Mouse (Mus musculus): ENCODE data around the gene Spsb1. TPM values are rescaled to one million over a fixed set of nuclear protein-coding genes. Genes with fewer than 3 reads are reported as not detected.

The Spsb1 gene
- polyA plus RNA-seq, 1 experiment from 2014 or later, result 26.5 TPM

DNA sequence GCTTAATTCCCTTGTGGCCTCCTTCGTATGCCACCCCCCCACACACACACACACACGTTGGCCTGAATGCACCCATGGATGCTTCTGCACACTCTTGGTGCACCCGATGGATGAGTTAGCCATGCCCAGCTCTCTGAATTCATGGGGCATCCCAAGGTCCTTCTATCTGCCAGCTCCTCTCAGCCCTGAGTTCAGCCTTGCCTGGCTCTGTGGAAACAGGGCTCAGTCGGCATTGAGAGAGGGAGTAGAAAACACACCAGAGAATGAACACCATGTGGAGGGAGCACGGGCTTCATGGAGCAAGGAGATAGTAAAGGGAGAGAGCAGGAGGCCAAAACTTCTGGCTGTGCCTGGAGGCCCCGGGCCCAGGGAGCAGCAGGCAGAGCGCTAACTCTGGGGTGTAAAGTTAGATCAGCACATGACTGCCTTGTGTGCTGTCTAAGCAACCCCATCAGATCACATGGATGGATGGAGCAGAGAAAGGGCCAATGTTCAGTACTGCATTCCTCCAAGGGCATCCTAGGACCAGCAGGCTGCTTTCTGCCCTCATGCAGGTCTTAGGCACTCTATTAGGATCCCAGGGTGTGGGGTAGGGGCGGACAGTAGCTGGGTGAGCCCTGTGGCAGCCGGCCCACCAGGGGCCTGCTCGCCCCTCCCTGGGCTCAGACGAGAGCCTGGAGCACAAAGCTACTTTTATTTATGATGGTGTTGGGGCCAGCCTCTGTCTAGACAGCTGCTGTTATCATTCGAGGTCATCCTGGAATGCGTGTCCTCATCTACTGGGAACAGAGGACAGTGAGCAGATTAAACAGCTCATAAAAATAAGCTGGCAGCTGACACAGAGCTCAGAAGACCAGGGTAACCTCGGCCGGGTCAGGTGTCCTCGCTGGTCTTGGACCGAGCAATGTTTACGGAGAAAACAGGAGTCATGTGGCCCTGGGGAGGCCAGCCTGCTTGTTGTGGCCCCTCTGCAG, 68.3 kb downstream of the Spsb1 start:
- no peak for TF ChIP-seq CTCF (IDR thresholded peaks at IDR 0.05; ENCODE audit: low read depth)
- 0 out of 2 replicates have a peak overlapping the region, but pooled peaks have one; percentile 24 for H3K4me2 ChIP-seq (replicated peaks; ENCODE audit: low read depth)
- H3K4me3 ChIP-seq (ENCODE audit: low read depth, low read length), result no peak overlapping the region
- peak overlapping the region; percentile 61; the same call in 1 of the 2 replicates for H3K27ac ChIP-seq (ENCODE audit: low read depth, low read length)
- H3K36me3 ChIP-seq (ENCODE audit: control insufficient read depth, insufficient read depth), result no peaks in the 10 kb centered on the region
- H3K4me1 ChIP-seq (replicated peaks; ENCODE audit: control insufficient read depth, insufficient read depth, low read length), result peaks cover 16% of the 10 kb centered on the region
- H3K27me3 ChIP-seq (replicated peaks; ENCODE audit: control insufficient read depth, insufficient read depth, low read length), result no peaks in the 10 kb centered on the region
- no peaks in the 10 kb centered on the region for H3K9me3 ChIP-seq (ENCODE audit: control insufficient read depth)
- 39% methylated on average over 18 of the region's 18 CpGs for WGBS
- ATAC-seq, result peak; percentile 78
- H3K9ac ChIP-seq (ENCODE audit: low read depth, low read length), result peak overlapping the region; percentile 1; the same call in 1 of the 2 replicates

DNA sequence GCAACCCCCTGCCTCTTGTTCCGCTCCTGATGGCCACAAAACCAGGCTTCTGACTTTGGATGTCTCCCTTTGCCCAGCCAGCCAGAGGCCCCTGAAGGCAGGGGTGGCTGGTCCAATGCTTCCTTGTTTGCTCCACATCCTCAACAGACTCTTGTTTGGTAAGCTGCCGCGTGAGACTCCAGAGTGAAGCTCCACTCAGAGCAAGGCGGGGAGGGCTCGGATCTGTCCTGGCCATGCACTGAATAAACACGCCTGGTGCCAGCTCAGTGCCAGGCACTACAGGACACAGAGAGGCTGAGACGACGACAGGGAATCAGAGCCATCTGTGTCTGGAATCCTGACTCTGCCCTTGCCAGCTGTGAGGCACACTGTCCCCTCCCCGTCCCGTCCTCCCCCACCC, 70.9 kb downstream of the Spsb1 start:
- no peak for TF ChIP-seq CTCF (IDR thresholded peaks at IDR 0.05; ENCODE audit: low read depth)
- no peak for ATAC-seq
- no peak overlapping the region for H3K4me3 ChIP-seq (ENCODE audit: low read depth, low read length)
- H3K36me3 ChIP-seq (ENCODE audit: control insufficient read depth, insufficient read depth), result no peaks in the 10 kb centered on the region
- H3K27ac ChIP-seq (ENCODE audit: low read depth, low read length), result no peak overlapping the region
- no peaks in the 10 kb centered on the region for H3K27me3 ChIP-seq (replicated peaks; ENCODE audit: control insufficient read depth, insufficient read depth, low read length)
- no peak overlapping the region for H3K9ac ChIP-seq (ENCODE audit: low read depth, low read length)
- H3K4me2 ChIP-seq (replicated peaks; ENCODE audit: low read depth), result no peak overlapping the region
- no peaks in the 10 kb centered on the region for H3K9me3 ChIP-seq (ENCODE audit: control insufficient read depth)
- H3K4me1 ChIP-seq (replicated peaks; ENCODE audit: control insufficient read depth, insufficient read depth, low read length), result peaks cover 11% of the 10 kb centered on the region
- WGBS, result 66% methylated on average over 10 of the region's 10 CpGs

DNA sequence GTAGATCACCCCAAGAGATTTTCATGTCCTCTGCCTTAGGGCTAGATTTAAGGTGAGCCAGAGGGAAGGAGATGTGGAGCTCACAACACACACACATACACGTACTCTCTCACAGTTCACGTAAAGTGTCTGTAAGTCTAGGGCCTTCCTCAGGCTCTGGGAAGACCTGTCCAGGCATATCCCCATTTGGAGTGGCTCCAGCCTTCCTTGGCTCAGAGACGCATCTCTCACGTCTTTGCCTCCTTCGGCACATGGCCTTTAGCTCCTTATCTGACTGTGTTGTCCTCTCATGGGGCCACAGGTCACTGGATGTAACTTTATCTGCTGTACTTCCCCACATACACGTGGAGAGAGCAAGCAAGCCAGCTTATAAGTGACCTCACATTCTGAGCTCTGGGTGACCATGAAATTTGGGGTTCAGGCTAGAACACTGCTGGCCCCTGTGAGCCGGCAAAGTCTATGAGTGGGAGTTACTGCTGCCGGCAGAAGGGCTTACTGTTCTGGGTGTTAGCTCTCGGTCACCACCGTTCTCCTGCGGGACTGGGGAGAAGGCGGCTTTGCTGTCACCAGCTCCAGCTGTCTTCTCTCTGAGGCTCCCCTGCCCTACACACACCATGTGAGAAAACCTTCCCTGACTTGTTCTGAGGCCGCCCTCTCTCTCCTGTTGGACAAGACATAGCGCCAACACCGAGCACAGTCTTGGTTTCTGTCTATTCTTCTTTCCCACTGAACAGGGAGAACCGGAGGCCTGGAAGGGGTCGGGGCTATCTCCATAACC, 72.5 kb downstream of the Spsb1 start:
- Histone ChIP-seq H3K27ac (ENCODE audit: low read depth, low read length) (no peak overlapping the region; the same call in 1 of the 2 replicates), H3K4me2 (replicated peaks; ENCODE audit: low read depth) (no peak overlapping the region), H3K27me3 (replicated peaks; ENCODE audit: control insufficient read depth, insufficient read depth, low read length) (no peaks in the 10 kb centered on the region), H3K9ac (ENCODE audit: low read depth, low read length) (0 out of 2 replicates have a peak overlapping the region, but pooled peaks have one; percentile 3), H3K4me3 (ENCODE audit: low read depth, low read length) (no peak overlapping the region), H3K4me1 (replicated peaks; ENCODE audit: control insufficient read depth, insufficient read depth, low read length) (peaks cover 11% of the 10 kb centered on the region), H3K36me3 (ENCODE audit: control insufficient read depth, insufficient read depth) (no peaks in the 10 kb centered on the region), H3K9me3 (ENCODE audit: control insufficient read depth) (no peaks in the 10 kb centered on the region)
- ATAC-seq, result no peak
- TF ChIP-seq CTCF (IDR thresholded peaks at IDR 0.05; ENCODE audit: low read depth), result no peak
- 59% methylated on average over 17 of the region's 17 CpGs for WGBS

DNA sequence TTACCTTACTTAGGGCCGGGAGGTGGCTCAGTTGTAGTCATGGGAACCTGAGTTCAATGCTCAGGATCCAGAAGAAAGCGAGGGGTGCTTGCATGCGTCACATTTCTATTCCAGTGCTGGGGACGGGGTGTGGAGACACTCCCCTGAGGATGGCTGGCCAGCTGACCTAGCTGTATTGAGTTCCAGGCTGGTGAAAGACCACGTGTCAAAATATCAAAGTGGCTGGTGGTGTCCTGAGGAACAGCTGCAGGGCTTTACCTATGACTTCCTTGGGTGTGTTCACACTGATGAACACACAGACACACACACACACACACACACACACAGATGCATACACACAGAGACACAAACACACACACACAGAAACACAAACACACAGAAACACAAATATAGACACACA, 73.9 kb downstream of the Spsb1 start:
- no peaks in the 10 kb centered on the region for H3K27me3 ChIP-seq (replicated peaks; ENCODE audit: control insufficient read depth, insufficient read depth, low read length)
- ATAC-seq, result no peak
- H3K4me2 ChIP-seq (replicated peaks; ENCODE audit: low read depth), result no peak overlapping the region
- no peak for TF ChIP-seq CTCF (IDR thresholded peaks at IDR 0.05; ENCODE audit: low read depth)
- H3K27ac ChIP-seq (ENCODE audit: low read depth, low read length), result no peak overlapping the region
- H3K36me3 ChIP-seq (ENCODE audit: control insufficient read depth, insufficient read depth), result no peaks in the 10 kb centered on the region
- no peak overlapping the region for H3K4me3 ChIP-seq (ENCODE audit: low read depth, low read length)
- 80% methylated on average over 5 of the region's 5 CpGs for WGBS
- H3K9me3 ChIP-seq (ENCODE audit: control insufficient read depth), result no peaks in the 10 kb centered on the region
- H3K9ac ChIP-seq (ENCODE audit: low read depth, low read length), result no peak overlapping the region
- H3K4me1 ChIP-seq (replicated peaks; ENCODE audit: control insufficient read depth, insufficient read depth, low read length), result peaks cover 8% of the 10 kb centered on the region

DNA sequence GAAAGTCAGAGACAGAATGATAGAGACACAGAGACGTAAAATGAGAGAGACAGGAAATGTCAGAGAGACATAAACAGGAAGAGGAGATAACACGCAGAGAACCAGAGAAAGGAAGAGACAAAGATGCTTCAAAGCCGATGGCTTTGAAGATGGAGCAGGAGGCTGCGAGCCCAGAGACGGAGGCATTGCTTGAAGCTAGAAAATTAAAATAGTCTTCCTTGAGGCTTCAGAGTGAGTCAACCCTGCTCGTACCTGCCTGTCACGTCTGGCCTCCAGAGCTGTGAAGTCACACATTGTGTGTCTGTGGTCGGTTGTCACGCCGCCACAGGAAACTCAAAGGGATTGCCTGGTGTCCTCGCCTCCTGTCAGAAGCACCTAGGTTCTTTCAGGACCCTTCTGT, 74.9 kb downstream of the Spsb1 start:
- Histone ChIP-seq H3K9me3 (ENCODE audit: control insufficient read depth) (no peaks in the 10 kb centered on the region), H3K9ac (ENCODE audit: low read depth, low read length) (no peak overlapping the region), H3K27me3 (replicated peaks; ENCODE audit: control insufficient read depth, insufficient read depth, low read length) (no peaks in the 10 kb centered on the region), H3K4me2 (replicated peaks; ENCODE audit: low read depth) (no peak overlapping the region), H3K36me3 (ENCODE audit: control insufficient read depth, insufficient read depth) (no peaks in the 10 kb centered on the region), H3K4me1 (replicated peaks; ENCODE audit: control insufficient read depth, insufficient read depth, low read length) (peaks cover 8% of the 10 kb centered on the region), H3K4me3 (ENCODE audit: low read depth, low read length) (no peak overlapping the region), H3K27ac (ENCODE audit: low read depth, low read length) (no peak overlapping the region)
- ATAC-seq, result no peak
- WGBS, result 87% methylated on average over 11 of the region's 11 CpGs
- no peak for TF ChIP-seq CTCF (IDR thresholded peaks at IDR 0.05; ENCODE audit: low read depth)

DNA sequence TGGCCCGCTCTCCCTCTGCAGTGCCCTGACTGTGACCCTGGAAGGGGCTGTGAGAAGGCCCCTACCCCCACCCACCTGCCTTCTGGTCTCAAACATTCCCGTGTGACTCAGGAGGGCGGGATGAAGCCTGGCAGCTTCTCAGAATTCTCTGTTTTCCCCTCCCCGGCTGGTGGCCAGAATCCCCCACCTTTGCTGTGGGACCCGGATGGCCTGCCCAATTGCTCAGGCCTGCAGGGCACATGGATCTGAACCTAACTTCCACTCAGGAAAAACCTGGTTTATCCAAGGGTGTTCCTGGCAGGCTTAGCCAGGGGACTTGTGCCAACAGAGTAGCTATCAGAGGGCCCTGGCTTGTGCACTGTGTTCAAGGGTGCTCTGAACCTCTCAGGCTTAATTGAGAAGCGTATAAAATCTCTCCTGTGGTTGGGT, 76.8 kb downstream of the Spsb1 start:
- Histone ChIP-seq H3K4me2 (replicated peaks; ENCODE audit: low read depth) (no peak overlapping the region), H3K27ac (ENCODE audit: low read depth, low read length) (no peak overlapping the region), H3K36me3 (ENCODE audit: control insufficient read depth, insufficient read depth) (no peaks in the 10 kb centered on the region), H3K27me3 (replicated peaks; ENCODE audit: control insufficient read depth, insufficient read depth, low read length) (no peaks in the 10 kb centered on the region), H3K9ac (ENCODE audit: low read depth, low read length) (no peak overlapping the region), H3K4me3 (ENCODE audit: low read depth, low read length) (no peak overlapping the region), H3K9me3 (ENCODE audit: control insufficient read depth) (no peaks in the 10 kb centered on the region), H3K4me1 (replicated peaks; ENCODE audit: control insufficient read depth, insufficient read depth, low read length) (peaks cover 8% of the 10 kb centered on the region)
- ATAC-seq, result no peak
- no peak for TF ChIP-seq CTCF (IDR thresholded peaks at IDR 0.05; ENCODE audit: low read depth)
- 67% methylated on average over 6 of the region's 6 CpGs for WGBS

All from intestine, postnatal 0 days (tissue).